Mouse (Mus musculus): Measurements from ENCODE around the gene Fbxo45. TPM values are rescaled to one million over a fixed set of nuclear protein-coding genes. Genes with fewer than 3 reads are reported as not detected.
A peak's percentile ranks its signal among the peaks of the same experiment; 100 is the strongest.
"Not testable (repeated sequence)": the region's sequence is repeated elsewhere in the genome, so short reads cannot be mapped to it uniquely, and the experiment has no call there.

Gene Fbxo45
- polyA plus RNA-seq, 1 experiment = 29.6 TPM

DNA sequence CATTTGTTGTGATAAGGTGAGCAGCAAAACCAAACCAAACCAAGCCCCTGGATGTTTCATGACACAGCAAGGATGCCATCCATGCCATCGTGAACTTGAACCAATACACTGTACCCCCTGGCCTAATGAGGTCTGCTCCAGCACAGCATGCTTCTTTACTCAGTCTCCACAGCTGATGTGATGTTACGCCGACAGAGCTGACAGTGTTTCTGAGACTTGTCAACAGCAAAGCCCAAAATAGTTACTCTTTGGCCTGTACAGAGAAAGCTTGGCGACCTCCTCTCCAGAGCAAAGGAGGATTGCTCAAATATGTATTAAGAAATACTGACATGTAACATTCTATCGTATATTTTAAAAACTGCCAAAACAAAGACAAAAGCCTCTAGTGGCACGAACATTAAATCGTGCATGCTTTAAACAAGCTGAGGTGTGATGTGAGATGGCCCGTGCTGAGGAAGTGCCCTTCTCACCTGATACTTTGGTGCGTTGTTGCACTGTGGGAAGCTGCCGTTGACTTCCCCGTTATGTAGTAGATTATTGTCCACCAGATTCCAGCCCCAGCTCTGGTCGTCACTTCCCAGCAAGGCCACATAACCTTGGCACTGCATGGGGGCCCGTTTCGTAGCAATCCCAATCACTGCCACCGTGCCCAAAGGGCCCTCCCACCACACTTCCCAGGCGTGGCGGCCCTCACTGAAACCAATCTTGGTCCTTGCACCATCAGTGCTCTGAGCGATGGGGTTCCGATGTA, 8.9 kb downstream of the Fbxo45 start:
- peaks cover 2% of the 10 kb centered on the region; the same call in 1 of the 2 replicates for H3K4me1 ChIP-seq (ENCODE audit: control insufficient read depth, insufficient read depth, low read length)
- TF ChIP-seq POLR2A (IDR thresholded peaks at IDR 0.05; ENCODE audit: borderline replicate concordance, insufficient read depth, low read length) (no peak), CTCF (IDR thresholded peaks at IDR 0.05; ENCODE audit: borderline replicate concordance, insufficient read depth, low read depth, low read length) (no peak)
- H3K27ac ChIP-seq (ENCODE audit: insufficient read depth, low read length) = no peak overlapping the region
- H3K4me3 ChIP-seq (replicated peaks; ENCODE audit: insufficient read depth, low read depth, low read length) = no peak overlapping the region
- H3K27me3 ChIP-seq (ENCODE audit: control insufficient read depth, insufficient read depth, low read length) = no peaks in the 10 kb centered on the region
- DNase-seq = no peak
- WGBS = 79% methylated on average over 19 of the region's 19 CpGs

DNA sequence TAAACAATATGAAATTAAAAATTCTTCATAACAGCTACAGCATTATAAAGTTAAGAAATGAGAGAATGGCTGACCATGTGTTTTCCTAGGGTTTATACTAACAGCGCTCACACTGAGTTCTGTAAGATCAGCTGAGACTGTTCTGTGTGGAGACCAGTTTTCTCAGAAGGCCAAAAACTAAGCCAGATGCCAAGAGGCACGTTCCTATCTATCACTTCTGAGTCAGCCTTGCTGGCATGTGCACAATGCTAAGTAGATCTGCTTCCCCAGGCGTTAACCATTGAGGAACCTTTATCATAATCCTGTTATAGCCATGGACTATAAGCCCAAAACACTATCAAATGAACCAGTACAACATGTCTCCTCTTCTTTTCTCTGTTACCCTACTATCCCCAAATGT, 14.9 kb downstream of the Fbxo45 start:
- not testable (repeated sequence) for H3K27me3 ChIP-seq (ENCODE audit: control insufficient read depth, insufficient read depth, low read length); DNase-seq; H3K4me3 ChIP-seq (replicated peaks; ENCODE audit: insufficient read depth, low read depth, low read length); H3K27ac ChIP-seq (ENCODE audit: insufficient read depth, low read length); H3K4me1 ChIP-seq (ENCODE audit: control insufficient read depth, insufficient read depth, low read length)
- 57% methylated on average over 3 of the region's 3 CpGs for WGBS

DNA sequence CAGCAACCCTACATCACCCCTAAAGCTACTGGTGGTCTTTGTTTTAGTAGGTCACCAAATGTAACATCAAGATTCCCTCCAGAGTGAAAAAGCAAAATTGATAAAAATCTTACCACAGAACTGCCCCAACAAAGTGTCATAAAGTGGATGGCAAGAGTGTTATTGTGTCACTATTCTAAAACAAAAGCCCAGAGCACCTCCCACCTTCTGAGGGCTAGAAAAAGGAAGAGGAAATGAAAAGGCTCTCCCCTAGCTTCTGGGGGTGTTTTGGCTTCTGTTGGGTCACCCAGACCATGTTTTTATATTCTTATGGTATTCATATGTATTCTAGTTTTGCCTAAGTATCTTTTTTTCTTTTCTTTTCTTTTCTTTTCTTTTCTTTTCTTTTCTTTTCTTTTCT, 24.6 kb downstream of the Fbxo45 start:
- Histone ChIP-seq H3K4me3 (replicated peaks; ENCODE audit: insufficient read depth, low read depth, low read length) (no peak overlapping the region), H3K27ac (ENCODE audit: insufficient read depth, low read length) (no peak overlapping the region), H3K27me3 (ENCODE audit: control insufficient read depth, insufficient read depth, low read length) (no peaks in the 10 kb centered on the region), H3K4me1 (ENCODE audit: control insufficient read depth, insufficient read depth, low read length) (no peaks in the 10 kb centered on the region)
- no peak for TF ChIP-seq CTCF (IDR thresholded peaks at IDR 0.05; ENCODE audit: borderline replicate concordance, insufficient read depth, low read depth, low read length)
- no peak for TF ChIP-seq POLR2A (IDR thresholded peaks at IDR 0.05; ENCODE audit: borderline replicate concordance, insufficient read depth, low read length)
- DNase-seq = no peak

DNA sequence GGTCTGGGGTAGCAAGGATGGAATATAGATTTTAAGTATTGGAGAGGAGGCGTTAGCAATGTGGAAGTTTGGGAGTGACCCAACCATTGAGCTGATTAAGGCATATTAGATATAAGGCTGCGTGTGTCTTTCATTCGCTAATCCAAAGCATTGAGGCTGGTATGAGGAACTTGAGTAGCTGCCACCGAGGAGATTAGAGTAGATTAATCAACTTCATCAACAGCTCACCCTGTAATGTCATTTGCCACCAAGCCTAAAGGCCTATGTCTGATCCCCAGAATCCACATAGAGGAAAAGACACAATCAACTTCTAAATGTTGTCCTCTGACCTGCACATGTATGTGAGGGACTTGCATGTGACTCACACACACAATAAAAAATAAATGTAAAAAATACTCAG, 25.2 kb downstream of the Fbxo45 start:
- Histone ChIP-seq H3K27me3 (ENCODE audit: control insufficient read depth, insufficient read depth, low read length) (no peaks in the 10 kb centered on the region), H3K27ac (ENCODE audit: insufficient read depth, low read length) (no peak overlapping the region), H3K4me1 (ENCODE audit: control insufficient read depth, insufficient read depth, low read length) (no peaks in the 10 kb centered on the region), H3K4me3 (replicated peaks; ENCODE audit: insufficient read depth, low read depth, low read length) (no peak overlapping the region)
- TF ChIP-seq CTCF (IDR thresholded peaks at IDR 0.05; ENCODE audit: borderline replicate concordance, insufficient read depth, low read depth, low read length) (no peak), POLR2A (IDR thresholded peaks at IDR 0.05; ENCODE audit: borderline replicate concordance, insufficient read depth, low read length) (no peak)
- 88% methylated on average over 4 of the region's 4 CpGs for WGBS
- DNase-seq = no peak

DNA sequence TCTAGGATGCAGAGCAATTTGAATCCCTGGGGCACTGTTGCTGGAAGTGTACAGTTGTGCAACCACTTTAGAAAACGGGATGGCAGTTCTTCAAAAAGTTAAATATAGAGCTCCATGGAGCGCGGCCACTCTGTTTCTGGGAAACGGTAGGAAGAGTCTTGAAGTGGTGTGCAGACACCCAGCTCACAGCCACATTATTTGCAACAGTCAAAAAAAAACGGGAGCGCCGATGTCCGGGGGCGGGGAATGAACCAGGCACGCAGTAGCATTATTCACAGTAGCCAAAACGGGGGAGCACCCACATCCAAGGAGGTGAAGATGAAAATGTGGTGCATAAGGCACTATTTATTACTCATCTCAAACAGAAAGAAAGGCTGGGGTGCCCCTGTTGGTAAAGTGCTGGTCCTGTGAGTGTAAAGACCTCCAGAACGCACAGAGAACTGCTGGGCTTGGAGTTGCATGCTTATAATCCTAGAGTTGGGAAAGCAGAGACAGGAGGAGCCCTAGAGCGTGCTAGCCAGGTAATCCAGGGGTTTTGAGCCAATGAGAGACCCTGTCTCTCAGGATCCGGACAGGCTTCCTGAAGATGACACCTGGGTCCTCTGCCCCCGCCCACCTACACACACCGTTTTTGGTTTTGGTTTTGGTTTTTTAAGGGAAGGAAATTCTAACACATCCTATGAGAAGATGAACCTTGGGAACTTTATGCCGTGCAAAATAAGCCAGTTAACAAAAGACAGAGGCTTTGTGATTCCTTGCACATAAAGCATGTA, 32.0 kb downstream of the Fbxo45 start:
- Histone ChIP-seq H3K4me3 (replicated peaks; ENCODE audit: insufficient read depth, low read depth, low read length) (no peak overlapping the region), H3K27ac (ENCODE audit: insufficient read depth, low read length) (no peak overlapping the region), H3K4me1 (ENCODE audit: control insufficient read depth, insufficient read depth, low read length) (no peaks in the 10 kb centered on the region), H3K27me3 (ENCODE audit: control insufficient read depth, insufficient read depth, low read length) (no peaks in the 10 kb centered on the region)
- DNase-seq = no peak
- TF ChIP-seq POLR2A (IDR thresholded peaks at IDR 0.05; ENCODE audit: borderline replicate concordance, insufficient read depth, low read length) (no peak), CTCF (IDR thresholded peaks at IDR 0.05; ENCODE audit: borderline replicate concordance, insufficient read depth, low read depth, low read length) (no peak)
- WGBS = 73% methylated on average over 17 of the region's 17 CpGs

DNA sequence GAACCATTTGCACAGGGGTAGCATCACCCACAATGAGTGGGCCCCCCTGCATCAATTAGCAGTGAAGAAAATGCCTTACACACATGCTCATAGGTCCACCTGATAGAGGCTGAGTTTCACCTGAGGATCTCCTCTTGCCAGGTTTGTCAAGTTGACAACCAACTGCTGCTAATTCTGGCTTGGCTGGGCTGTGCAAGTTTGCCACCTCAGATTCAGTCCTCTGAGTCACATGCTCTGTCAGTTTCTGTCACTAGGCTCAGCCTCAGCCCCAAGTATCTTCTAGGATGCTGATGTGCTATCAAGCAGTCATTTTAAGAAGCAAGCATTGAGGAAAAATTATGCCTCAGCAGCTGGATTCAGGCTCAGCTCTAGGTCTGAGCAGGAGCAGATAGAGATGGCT, 32.8 kb downstream of the Fbxo45 start:
- no peak for TF ChIP-seq CTCF (IDR thresholded peaks at IDR 0.05; ENCODE audit: borderline replicate concordance, insufficient read depth, low read depth, low read length)
- H3K4me3 ChIP-seq (replicated peaks; ENCODE audit: insufficient read depth, low read depth, low read length) = no peak overlapping the region
- no peak overlapping the region for H3K27ac ChIP-seq (ENCODE audit: insufficient read depth, low read length)
- no peaks in the 10 kb centered on the region for H3K27me3 ChIP-seq (ENCODE audit: control insufficient read depth, insufficient read depth, low read length)
- no peaks in the 10 kb centered on the region for H3K4me1 ChIP-seq (ENCODE audit: control insufficient read depth, insufficient read depth, low read length)
- DNase-seq = no peak

DNA sequence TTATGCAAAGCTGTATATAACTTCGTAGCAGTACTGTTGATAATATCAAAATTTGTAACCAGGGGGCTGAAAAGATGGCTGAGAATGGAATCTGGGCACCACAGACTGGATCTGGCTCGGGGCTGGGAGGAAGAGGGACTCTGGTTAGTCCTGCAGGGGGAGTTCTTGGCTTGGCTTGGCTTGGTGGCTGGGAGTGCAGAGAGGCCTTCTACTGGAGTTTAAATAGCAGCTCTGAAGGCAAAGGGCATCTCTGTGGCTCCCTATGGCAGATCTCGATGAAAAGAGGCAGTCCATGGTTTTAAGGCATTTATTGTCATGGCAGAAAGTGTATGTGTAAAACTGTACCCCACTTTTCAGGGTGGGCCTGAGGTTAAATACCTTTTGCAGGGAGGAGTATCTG, 42.1 kb downstream of the Fbxo45 start:
- no peak for TF ChIP-seq POLR2A (IDR thresholded peaks at IDR 0.05; ENCODE audit: borderline replicate concordance, insufficient read depth, low read length)
- TF ChIP-seq CTCF (IDR thresholded peaks at IDR 0.05; ENCODE audit: borderline replicate concordance, insufficient read depth, low read depth, low read length) = no peak
- no peaks in the 10 kb centered on the region for H3K27me3 ChIP-seq (ENCODE audit: control insufficient read depth, insufficient read depth, low read length)
- H3K4me3 ChIP-seq (replicated peaks; ENCODE audit: insufficient read depth, low read depth, low read length) = no peak overlapping the region
- no peak overlapping the region for H3K27ac ChIP-seq (ENCODE audit: insufficient read depth, low read length)
- no peaks in the 10 kb centered on the region for H3K4me1 ChIP-seq (ENCODE audit: control insufficient read depth, insufficient read depth, low read length)
- WGBS = 64% methylated on average over 3 of the region's 3 CpGs
- no peak for DNase-seq

DNA sequence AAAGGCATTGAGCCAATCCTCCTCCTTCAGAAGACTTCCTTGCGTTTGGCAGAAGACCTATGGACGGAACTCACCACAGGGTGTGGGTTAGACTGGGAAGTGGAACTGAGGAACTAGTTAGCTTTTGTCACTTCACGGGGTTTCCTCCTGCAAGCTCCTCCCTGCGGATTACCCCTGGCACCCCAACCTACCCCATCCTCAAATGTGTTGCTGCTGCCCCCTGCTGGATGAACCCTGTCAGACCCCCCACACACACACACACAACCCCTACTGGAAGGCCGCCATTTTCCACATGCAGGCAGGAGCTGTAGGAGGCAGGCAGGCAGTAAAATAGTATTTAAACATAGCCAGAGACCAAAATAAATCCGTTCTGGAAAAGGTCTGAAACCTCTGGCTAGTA, 44.3 kb downstream of the Fbxo45 start:
- Histone ChIP-seq H3K4me1 (ENCODE audit: control insufficient read depth, insufficient read depth, low read length) (no peaks in the 10 kb centered on the region), H3K27me3 (ENCODE audit: control insufficient read depth, insufficient read depth, low read length) (no peaks in the 10 kb centered on the region), H3K27ac (ENCODE audit: insufficient read depth, low read length) (no peak overlapping the region), H3K4me3 (replicated peaks; ENCODE audit: insufficient read depth, low read depth, low read length) (no peak overlapping the region)
- peak; percentile 31 to 39 for DNase-seq
- 69% methylated on average over 6 of the region's 6 CpGs for WGBS
- peak; percentile 31; the same call in 1 of the 2 replicates for TF ChIP-seq CTCF (IDR thresholded peaks at IDR 0.05; ENCODE audit: borderline replicate concordance, insufficient read depth, low read depth, low read length)
- no peak for TF ChIP-seq POLR2A (IDR thresholded peaks at IDR 0.05; ENCODE audit: borderline replicate concordance, insufficient read depth, low read length)

Measured in cerebellum, adult 2 months (tissue).